Mouse (Mus musculus): ENCODE data around the gene Bahcc1. TPM values are rescaled to one million over a fixed set of nuclear protein-coding genes. Genes with fewer than 3 reads are reported as not detected.

Gene Bahcc1
- total and polyA plus RNA-seq, 3 experiments: 0.04 TPM; not detected in 2

DNA sequence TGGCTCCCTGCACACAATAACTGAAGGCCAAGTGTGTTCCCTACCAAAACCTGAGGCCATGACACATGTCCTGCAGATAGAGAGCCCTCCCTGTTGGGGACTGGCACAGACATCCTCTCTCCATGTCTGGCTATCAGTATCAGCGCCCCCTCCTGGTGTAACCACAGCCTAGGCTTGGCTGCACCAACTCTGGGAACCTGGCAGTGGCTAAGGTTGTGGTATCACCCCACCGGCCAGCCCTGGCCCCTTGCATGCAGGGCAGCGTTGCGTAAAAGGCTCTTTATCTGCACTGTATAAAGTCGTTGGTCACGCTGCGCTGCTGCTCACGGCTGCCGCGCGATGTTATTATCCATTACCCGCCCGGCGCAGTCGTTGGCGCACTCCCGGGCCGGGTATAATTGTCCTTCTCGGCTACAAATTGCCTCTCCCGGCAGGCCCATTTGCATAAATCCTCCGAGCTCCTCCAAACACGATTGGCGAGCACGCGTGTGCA, 47.6 kb downstream of the Bahcc1 start:
- Histone ChIP-seq H3K9me3 (replicated peaks; ENCODE audit: low read length) (no peaks in the 10 kb centered on the region), H3K27me3 (replicated peaks) (peaks cover 100% of the 10 kb centered on the region), H3K36me3 (replicated peaks in 1 of 2; ENCODE audit: control insufficient read depth in 1 of 2, insufficient read depth in 1 of 2, low read length in 1 of 2) (no peaks in the 10 kb centered on the region), H3K4me3 (replicated peaks in 1 of 3; ENCODE audit: low read depth in 2 of 3, low read length in 2 of 3, poor library complexity in 1 of 3) (no peak overlapping the region), H3K79me2 (replicated peaks; ENCODE audit: control insufficient read depth, extremely low read depth, insufficient read depth, poor library complexity, severe bottlenecking) (no peaks in the 10 kb centered on the region), H3K4me2 (ENCODE audit: insufficient read depth, low read depth, poor library complexity, severe bottlenecking) (no peak overlapping the region), H3K4me1 (ENCODE audit: control insufficient read depth in 1 of 2, insufficient read depth in 2 of 2) (peaks cover 2 to 5% of the 10 kb centered on the region in 2 experiments; a peak in 1 of 4 replicates), H3K9ac (ENCODE audit: insufficient read depth, low read depth) (no peak overlapping the region), H3K27ac (ENCODE audit: insufficient read depth, low read depth) (no peak overlapping the region)
- in situ Hi-C loops (cut with MboI; ENCODE audit: low pct_ligation_motif_present, low pct_unique_long_range_greater_than_20kb, low sequenced_read_pairs) (no loop called here), dilution Hi-C loops (cut with MboI; ENCODE audit: extremely low pct_ligation_motif_present, extremely low pct_unique_long_range_greater_than_20kb, low sequenced_read_pairs) (no loop called here)
- TF ChIP-seq CTCF (conservative IDR thresholded peaks at IDR 0.05 in 1 of 2, IDR thresholded peaks at IDR 0.05 in 1 of 2; ENCODE audit: low read depth in 2 of 2, low read length in 2 of 2): peak; percentile 20 to 54; a peak in 3 of 4 replicates
- peak; percentile 27 for TF ChIP-seq SMC3 (IDR thresholded peaks at IDR 0.05; ENCODE audit: low read depth, low read length)
- no peak for TF ChIP-seq CHD2 (IDR thresholded peaks at IDR 0.05; ENCODE audit: low read length)
- DNase-seq (ENCODE audit: extremely low read depth): peak; percentile 27

DNA sequence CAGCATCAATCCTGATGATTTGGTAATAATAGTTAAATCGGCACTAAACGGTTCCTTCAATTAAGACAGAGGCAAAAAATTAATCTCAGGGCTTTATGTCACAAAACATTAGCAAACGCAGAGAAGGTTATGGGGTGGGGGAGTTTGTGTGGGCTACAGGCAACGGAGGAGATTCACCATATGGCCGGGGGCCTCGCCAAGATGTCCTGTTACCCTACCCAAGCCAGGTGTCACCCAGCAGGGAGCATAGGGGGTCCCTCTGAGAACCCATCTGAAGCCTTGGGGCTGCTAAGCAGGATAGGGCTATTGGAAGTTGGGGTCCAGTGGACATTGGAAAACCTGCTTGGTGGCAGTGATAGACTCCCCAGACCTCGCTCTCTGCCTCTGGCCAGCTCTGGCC, 48.0 kb downstream of the Bahcc1 start:
- H3K27ac ChIP-seq (ENCODE audit: insufficient read depth, low read depth): no peak overlapping the region
- dilution Hi-C loops (cut with MboI; ENCODE audit: extremely low pct_ligation_motif_present, extremely low pct_unique_long_range_greater_than_20kb, low sequenced_read_pairs) (no loop called here), in situ Hi-C loops (cut with MboI; ENCODE audit: low pct_ligation_motif_present, low pct_unique_long_range_greater_than_20kb, low sequenced_read_pairs) (no loop called here)
- no peaks in the 10 kb centered on the region for H3K79me2 ChIP-seq (replicated peaks; ENCODE audit: control insufficient read depth, extremely low read depth, insufficient read depth, poor library complexity, severe bottlenecking)
- H3K9me3 ChIP-seq (replicated peaks; ENCODE audit: low read length): no peaks in the 10 kb centered on the region
- TF ChIP-seq JUND (conservative IDR thresholded peaks at IDR 0.05; ENCODE audit: low read depth, low read length): no peak
- TF ChIP-seq ETS1 (conservative IDR thresholded peaks at IDR 0.05; ENCODE audit: low read depth, low read length): no peak
- TF ChIP-seq E2F4 (IDR thresholded peaks at IDR 0.05; ENCODE audit: insufficient replicate concordance, low read depth, low read length): no peak
- TF ChIP-seq PAX5 (IDR thresholded peaks at IDR 0.05; ENCODE audit: low read length): no peak
- no peak for TF ChIP-seq POLR2AphosphoS2 (IDR thresholded peaks at IDR 0.05; ENCODE audit: low read depth, low read length)
- TF ChIP-seq NRF1 (IDR thresholded peaks at IDR 0.05; ENCODE audit: low read depth, low read length): no peak
- no peak for TF ChIP-seq NELFE (IDR thresholded peaks at IDR 0.05; ENCODE audit: low read depth, low read length)
- no peak for TF ChIP-seq RAD21 (IDR thresholded peaks at IDR 0.05; ENCODE audit: low read depth, low read length)
- no peak for TF ChIP-seq MYC (IDR thresholded peaks at IDR 0.05; ENCODE audit: low read depth, low read length)
- no peak for TF ChIP-seq KAT2A (IDR thresholded peaks at IDR 0.05; ENCODE audit: insufficient replicate concordance, low read length)
- TF ChIP-seq RCOR1 (conservative IDR thresholded peaks at IDR 0.05; ENCODE audit: low read depth, low read length): no peak
- TF ChIP-seq USF1 (IDR thresholded peaks at IDR 0.05; ENCODE audit: low read depth, low read length): no peak
- TF ChIP-seq SMC3 (IDR thresholded peaks at IDR 0.05; ENCODE audit: low read depth, low read length): no peak
- no peak for DNase-seq (ENCODE audit: extremely low read depth)
- H3K27me3 ChIP-seq (replicated peaks): peaks cover 99% of the 10 kb centered on the region
- no peak overlapping the region for H3K4me3 ChIP-seq (replicated peaks in 1 of 3; ENCODE audit: low read depth in 2 of 3, low read length in 2 of 3, poor library complexity in 1 of 3)
- no peak overlapping the region for H3K4me2 ChIP-seq (ENCODE audit: insufficient read depth, low read depth, poor library complexity, severe bottlenecking)
- H3K4me1 ChIP-seq (ENCODE audit: control insufficient read depth in 1 of 2, insufficient read depth in 2 of 2): peaks cover 2 to 5% of the 10 kb centered on the region in 2 experiments; a peak in 1 of 4 replicates
- H3K36me3 ChIP-seq (replicated peaks in 1 of 2; ENCODE audit: control insufficient read depth in 1 of 2, insufficient read depth in 1 of 2, low read length in 1 of 2): no peaks in the 10 kb centered on the region
- H3K9ac ChIP-seq (ENCODE audit: insufficient read depth, low read depth): no peak overlapping the region
